In the genomic region with DNA sequence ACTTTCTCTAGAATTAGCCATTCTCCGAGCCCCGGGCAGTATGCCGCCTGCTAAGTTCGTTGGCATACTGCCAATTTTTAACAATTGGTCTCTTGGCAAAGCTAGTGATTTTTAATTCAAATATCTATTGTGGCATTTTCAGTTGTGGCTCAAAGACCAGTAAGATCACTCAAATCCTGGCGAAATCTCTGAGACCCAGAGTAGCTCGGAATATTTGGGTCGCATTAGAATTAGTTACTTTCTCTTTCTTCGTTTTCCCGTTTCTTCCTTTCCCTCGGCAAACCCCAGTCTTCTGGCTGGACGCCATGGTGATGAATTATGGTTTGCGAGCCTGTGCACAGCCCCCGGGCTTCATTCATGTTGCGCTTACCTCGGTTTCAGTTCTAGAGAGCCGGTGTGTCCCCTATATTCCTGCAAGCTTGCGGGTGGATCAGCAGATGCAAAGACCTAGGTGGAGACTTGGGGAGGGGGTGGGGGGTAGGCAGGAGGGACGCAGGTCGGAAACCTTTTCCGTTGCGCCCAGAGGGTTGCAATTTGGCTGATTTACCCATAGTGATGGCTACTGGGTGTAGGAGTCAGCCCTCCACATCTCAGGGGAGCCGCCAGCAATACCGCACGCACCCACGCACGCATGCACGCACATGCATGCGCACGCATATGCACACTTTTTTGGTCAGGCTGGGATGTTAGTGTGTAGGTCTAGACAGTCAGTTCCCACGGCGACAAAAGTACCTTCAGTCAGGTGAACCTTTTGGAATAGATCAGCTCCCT, we compare ENCODE assay signal across 8 mouse cellular contexts. TPM values are rescaled to one million over a fixed set of nuclear protein-coding genes. Genes with fewer than 3 reads are reported as not detected.
A peak's percentile ranks its signal among the peaks of the same experiment; 100 is the strongest.
DNase-seq lines count a peak whose midpoint lies in the region; ATAC-seq and TF ChIP-seq lines count a peak whose summit lies in the region.

No protein-coding gene starts in this region.

- peak overlapping the region; percentile 3; the same call in 1 of the 2 replicates for H3K27ac ChIP-seq in thymus, adult 2 months (ENCODE audit: control insufficient read depth, insufficient read depth, low read length)
- peak overlapping the region; percentile 63 for H3K27ac ChIP-seq in limb, embryonic 14.5 days (replicated peaks; ENCODE audit: low read depth, low read length)
- H3K27ac ChIP-seq in neural tube, embryonic 12.5 days = no peak overlapping the region

- DNase-seq in thymus, adult 2 months = peak; percentile 41
- no peak for DNase-seq in thymus, postnatal 10 days (ENCODE audit: low spot score in 2 of 2)
- peak; percentile 67 to 75 for DNase-seq in cerebellum, postnatal 14 days
- DNase-seq in heart, adult 8-10 months (ENCODE audit: low spot score) = peak; percentile 38
- DNase-seq in kidney, adult 8-10 months = peak; percentile 22 to 30
- DNase-seq in limb, embryonic 14.5 days (ENCODE audit: low spot score) = peak; percentile 62

- H3K9me3 ChIP-seq in limb, embryonic 14.5 days (ENCODE audit: control insufficient read depth, low read length) = no peaks in the 10 kb centered on the region
- no peaks in the 10 kb centered on the region for H3K9me3 ChIP-seq in neural tube, embryonic 12.5 days

- 34% methylated on average over 31 of the region's 31 CpGs for WGBS in thymus, adult 2 months
- WGBS in limb, embryonic 14.5 days = 29% methylated on average over 31 of the region's 31 CpGs
- WGBS in neural tube, embryonic 12.5 days = 38% methylated on average over 31 of the region's 31 CpGs

- no peak for TF ChIP-seq CTCF in thymus, adult 2 months (IDR thresholded peaks at IDR 0.05; ENCODE audit: borderline replicate concordance, control insufficient read depth, extremely low read depth, insufficient read depth, low read length, poor library complexity)

- ATAC-seq in limb, embryonic 14.5 days (ENCODE audit: low FRiP score, low read depth) = no peak
- no peak for ATAC-seq in neural tube, embryonic 12.5 days (ENCODE audit: low FRiP score, low read depth)
- ATAC-seq in granulocyte monocyte progenitor cell, adult 5-6 weeks (replicated peaks; ENCODE audit: poor library complexity, severe bottlenecking) = no peak

- H3K4me3 ChIP-seq in thymus, adult 2 months (ENCODE audit: control insufficient read depth, insufficient read depth, low read length) = peak overlapping the region; percentile 22
- H3K4me3 ChIP-seq in limb, embryonic 14.5 days (replicated peaks; ENCODE audit: low read length) = peak overlapping the region; percentile 29
- peak overlapping the region; percentile 25 for H3K4me3 ChIP-seq in neural tube, embryonic 12.5 days

- H3K9ac ChIP-seq in limb, embryonic 14.5 days (ENCODE audit: low read depth, low read length, severe bottlenecking) = peak overlapping the region; percentile 12; the same call in 1 of the 2 replicates
- no peak overlapping the region for H3K9ac ChIP-seq in neural tube, embryonic 12.5 days

- peak overlapping the region; percentile 59 for H3K4me2 ChIP-seq in limb, embryonic 14.5 days (replicated peaks; ENCODE audit: low read depth, low read length, severe bottlenecking)
- peak overlapping the region; percentile 56 for H3K4me2 ChIP-seq in neural tube, embryonic 12.5 days (replicated peaks)

- H3K27me3 ChIP-seq in thymus, adult 2 months (ENCODE audit: control insufficient read depth, insufficient read depth, low read length) = no peaks in the 10 kb centered on the region
- H3K27me3 ChIP-seq in limb, embryonic 14.5 days (ENCODE audit: control insufficient read depth, insufficient read depth, low read length) = no peaks in the 10 kb centered on the region
- no peaks in the 10 kb centered on the region; the same call in 1 of the 2 replicates for H3K27me3 ChIP-seq in neural tube, embryonic 12.5 days (replicated peaks)

- no peaks in the 10 kb centered on the region for H3K36me3 ChIP-seq in thymus, adult 2 months (ENCODE audit: control insufficient read depth, insufficient read depth, low read length)
- no peaks in the 10 kb centered on the region for H3K36me3 ChIP-seq in limb, embryonic 14.5 days (ENCODE audit: control insufficient read depth, insufficient read depth, low read length)
- no peaks in the 10 kb centered on the region for H3K36me3 ChIP-seq in neural tube, embryonic 12.5 days

- TF ChIP-seq POLR2A in thymus, adult 2 months (IDR thresholded peaks at IDR 0.05; ENCODE audit: control insufficient read depth, extremely low read depth, insufficient read depth, low read length, poor library complexity) = no peak
- no peak for TF ChIP-seq POLR2A in limb, embryonic 14.5 days (IDR thresholded peaks at IDR 0.05; ENCODE audit: borderline replicate concordance, extremely low read depth, insufficient read depth, insufficient read length)

- peaks cover 36% of the 10 kb centered on the region for H3K4me1 ChIP-seq in thymus, adult 2 months (replicated peaks; ENCODE audit: control insufficient read depth, insufficient read depth, low read length)
- peaks cover 31% of the 10 kb centered on the region for H3K4me1 ChIP-seq in limb, embryonic 14.5 days (ENCODE audit: control insufficient read depth, insufficient read depth, low read length)
- H3K4me1 ChIP-seq in neural tube, embryonic 12.5 days = peaks cover 28% of the 10 kb centered on the region

RNA-seq across cellular contexts. Expression of a gene that starts 3.6 kb away (rescaled TPM):
- polyA plus RNA-seq in thymus, adult 2 months (2012; rRNA removed) = 32.9 and 42.5 TPM in 2 replicates
- total RNA-seq in heart, adult 8-10 months (2022) = 1 to 10 TPM in 1 of 4 experiments, under 1 TPM in 3; 0.69 to 1.9 (median 0.80) TPM
- polyA plus RNA-seq in limb, embryonic 14.5 days (2012; rRNA removed) = 0.77 and 0.92 TPM in 2 replicates
- 0.70 and 1.1 TPM in 2 replicates for polyA plus RNA-seq in limb, embryonic 14.5 days (2014; fragmentation: Nextera tagmentation; extraction: Ambion mirVana)
- polyA plus RNA-seq in neural tube, embryonic 12.5 days (2016; fragmentation: Nextera tagmentation; extraction: Ambion mirVana) = 2.8 and 3.0 TPM in 2 replicates
- not detected in 2 replicates for total RNA-seq in granulocyte monocyte progenitor cell, adult 5-6 weeks (2014; fragmentation: Nextera tagmentation)
- 0.05 TPM in 1 of 2 replicates, not detected in the other for total RNA-seq in granulocyte monocyte progenitor cell, adult 5-6 weeks (2017)

Comparison
In these comparisons a context has a peak if more than half of its experiments do, and no peak if none do; other contexts are left out.
1. DNase-seq: peak in thymus, adult 2 months (single experiment), cerebellum, postnatal 14 days (2 of 2), heart, adult 8-10 months (single experiment), kidney, adult 8-10 months (2 of 2) and limb, embryonic 14.5 days (single experiment); none in thymus, postnatal 10 days (0 of 2).
2. Peak in every context shown above with its lines, with median percentiles within 50 percentile points of each other: H3K4me3 ChIP-seq.